Mouse (Mus musculus): ENCODE results near the gene Slc9b1.

Gene Slc9b1

GRCm38 (mm10) chr3:135347739-135348264 is at the start of gene Slc9b1:
Gene Slc9b1 (plus strand): TSS chr3:135348029.
- no peak for DNase-seq (ENCODE audit: inconsistent ontology term)

- DNase-seq (ENCODE audit: inconsistent ontology term), result peak; percentile 90
These were observed 49.3 kb upstream of the Slc9b1 start for GRCm38 (mm10) chr3:135298560-135298959.

- DNase-seq (ENCODE audit: inconsistent ontology term), result no peak
These were observed 47.7 kb upstream of the Slc9b1 start for GRCm38 (mm10) chr3:135300081-135300480.

GRCm38 (mm10) chr3:135304060-135304459 is 43.8 kb upstream of the Slc9b1 start:
- no peak for DNase-seq (ENCODE audit: inconsistent ontology term)

- DNase-seq (ENCODE audit: inconsistent ontology term), result no peak
These were observed 43.3 kb upstream of the Slc9b1 start for GRCm38 (mm10) chr3:135304566-135304965.

- DNase-seq (ENCODE audit: inconsistent ontology term), result peak; percentile 52
These were observed 40.2 kb upstream of the Slc9b1 start, which contains the start of gene Slc9b2 for GRCm38 (mm10) chr3:135307411-135308259. Gene Slc9b2 (plus strand): TSS chr3:135307700.

GRCm38 (mm10) chr3:135312916-135313491 is 34.8 kb upstream of the Slc9b1 start:
- DNase-seq (ENCODE audit: inconsistent ontology term), result no peak

- DNase-seq (ENCODE audit: inconsistent ontology term), result no peak
These were observed 34.1 kb upstream of the Slc9b1 start for GRCm38 (mm10) chr3:135313727-135314126.

- DNase-seq (ENCODE audit: inconsistent ontology term), result no peak
These were observed 33.0 kb upstream of the Slc9b1 start for GRCm38 (mm10) chr3:135314811-135315210.

GRCm38 (mm10) chr3:135315720-135316425 is 32.0 kb upstream of the Slc9b1 start:
- DNase-seq (ENCODE audit: inconsistent ontology term), result no peak

GRCm38 (mm10) chr3:135318331-135318730 is 29.5 kb upstream of the Slc9b1 start:
- no peak for DNase-seq (ENCODE audit: inconsistent ontology term)

- no peak for DNase-seq (ENCODE audit: inconsistent ontology term)
These were observed 23.5 kb upstream of the Slc9b1 start for GRCm38 (mm10) chr3:135324354-135324753.

- DNase-seq (ENCODE audit: inconsistent ontology term), result no peak
These were observed 20.7 kb upstream of the Slc9b1 start for GRCm38 (mm10) chr3:135327176-135327575.

GRCm38 (mm10) chr3:135327601-135328000 is 20.2 kb upstream of the Slc9b1 start:
- DNase-seq (ENCODE audit: inconsistent ontology term), result no peak

- DNase-seq (ENCODE audit: inconsistent ontology term), result no peak
These were observed 19.3 kb upstream of the Slc9b1 start for GRCm38 (mm10) chr3:135328560-135328959.

GRCm38 (mm10) chr3:135332691-135333090 is 15.1 kb upstream of the Slc9b1 start:
- DNase-seq (ENCODE audit: inconsistent ontology term), result no peak

GRCm38 (mm10) chr3:135333763-135334162 is 14.1 kb upstream of the Slc9b1 start:
- DNase-seq (ENCODE audit: inconsistent ontology term), result no peak

GRCm38 (mm10) chr3:135349022-135349421 is 1.2 kb downstream of the Slc9b1 start:
- no peak for DNase-seq (ENCODE audit: inconsistent ontology term)

- no peak for DNase-seq (ENCODE audit: inconsistent ontology term)
These were observed 4.0 kb downstream of the Slc9b1 start for GRCm38 (mm10) chr3:135351857-135352256.

GRCm38 (mm10) chr3:135357394-135357793 is 9.6 kb downstream of the Slc9b1 start:
- no peak for DNase-seq (ENCODE audit: inconsistent ontology term)

- no peak for DNase-seq (ENCODE audit: inconsistent ontology term)
These were observed 28.0 kb downstream of the Slc9b1 start for GRCm38 (mm10) chr3:135375836-135376235.

- no peak for DNase-seq (ENCODE audit: inconsistent ontology term)
These were observed 29.6 kb downstream of the Slc9b1 start for GRCm38 (mm10) chr3:135377445-135377844.

Measured in Muller cell, postnatal 12 days (primary cell).